Mouse (Mus musculus) CD4-positive, CD25-positive, alpha-beta regulatory T cell (primary cell): ENCODE data around the gene Scai. TPM values are rescaled to one million over a fixed set of nuclear protein-coding genes. Genes with fewer than 3 reads are reported as not detected.

ENCODE experiments used
- polyA plus RNA-seq: library from polyadenylated mRNA; unstranded; fragments of 100-300 nt; shearing (Covaris generic); gene quantifications from one replicate; pipeline ENCODE4 v1.2.1, GENCODE M21; 2017

The Scai gene
- polyA plus RNA-seq = 16.1 TPM

GRCm38 (mm10) chr2:39190561-39191056, at the start of gene Scai:
Scai (minus strand) TSS chr2:39190734.

GRCm38 (mm10) chr2:39226019-39226640, 35.6 kb upstream of the Scai start, which contains the start of gene Ppp6c:
Ppp6c (minus strand) TSS chr2:39226451.

GRCm38 (mm10) chr2:39065400-39065987, 125.0 kb downstream of the Scai start, which contains the start of gene Golga1:
Golga1 (minus strand) TSS chr2:39065541.

Other genes with a start within 250 kb of the Scai start
- 1.2 TPM for gene Wdr38, start 193.3 kb downstream of the Scai start, polyA plus RNA-seq
- 192 TPM for gene Arpc5l, start 185.4 kb downstream of the Scai start, polyA plus RNA-seq
- 481 TPM for gene Rpl35, start 185.1 kb downstream of the Scai start, polyA plus RNA-seq
- gene Golga1, start 125.2 kb downstream of the Scai start, polyA plus RNA-seq = 38.7 TPM
- gene Ppp6c, start 35.7 kb upstream of the Scai start, polyA plus RNA-seq = 117 TPM